Mouse (Mus musculus): ENCODE measurements at regions not wholly inside any gene's neighbourhood (a gene's known extent, or its start where the extent isn't known, plus 50 kb on each side); places are given as distances from the start of the nearest gene placed in this dataset.

DNA sequence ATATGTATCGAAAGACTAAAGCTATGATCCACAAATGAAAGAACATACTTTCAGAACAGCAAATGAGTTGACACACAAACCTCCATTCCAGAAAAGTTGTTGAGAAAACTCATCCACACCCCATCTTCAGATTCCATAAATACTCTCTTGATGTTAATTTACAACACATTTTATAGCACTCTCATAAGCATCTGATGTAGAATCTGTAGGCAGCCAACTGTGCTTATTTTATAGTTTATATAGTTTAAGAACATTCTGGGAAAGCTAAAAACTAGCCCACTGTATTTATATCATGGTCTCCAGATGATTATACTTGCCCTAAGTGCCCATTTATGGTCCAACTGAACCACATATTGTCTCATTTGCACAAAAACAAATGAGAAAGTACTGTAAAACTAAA is 120.8 kb upstream of the Arhgef26 start:
- Histone ChIP-seq H3K4me3 (replicated peaks in 1 of 3; ENCODE audit: low read depth in 2 of 3, low read length in 2 of 3, poor library complexity in 1 of 3) (no peak overlapping the region), H3K27ac (ENCODE audit: insufficient read depth, low read depth) (no peak overlapping the region), H3K9me3 (replicated peaks; ENCODE audit: low read length) (peaks cover 28% of the 10 kb centered on the region), H3K36me3 (replicated peaks in 1 of 2; ENCODE audit: control insufficient read depth in 1 of 2, insufficient read depth in 1 of 2, low read length in 1 of 2) (no peaks in the 10 kb centered on the region), H3K9ac (ENCODE audit: insufficient read depth, low read depth) (no peak overlapping the region), H3K27me3 (replicated peaks) (no peaks in the 10 kb centered on the region), H3K79me2 (replicated peaks; ENCODE audit: control insufficient read depth, extremely low read depth, insufficient read depth, poor library complexity, severe bottlenecking) (no peaks in the 10 kb centered on the region), H3K4me2 (ENCODE audit: insufficient read depth, low read depth, poor library complexity, severe bottlenecking) (no peak overlapping the region), H3K4me1 (ENCODE audit: control insufficient read depth in 1 of 2, insufficient read depth in 2 of 2) (no peaks in the 10 kb centered on the region)
- TF ChIP-seq KAT2A (IDR thresholded peaks at IDR 0.05; ENCODE audit: insufficient replicate concordance, low read length) (no peak), ZKSCAN1 (IDR thresholded peaks at IDR 0.05; ENCODE audit: borderline replicate concordance, low read depth, low read length) (no peak), ZNF384 (IDR thresholded peaks at IDR 0.05; ENCODE audit: low read depth, low read length) (no peak), TCF12 (IDR thresholded peaks at IDR 0.05; ENCODE audit: low read depth, low read length) (no peak), MXI1 (IDR thresholded peaks at IDR 0.05; ENCODE audit: low read depth, low read length) (no peak), CTCF (conservative IDR thresholded peaks at IDR 0.05 in 1 of 2, IDR thresholded peaks at IDR 0.05 in 1 of 2; ENCODE audit: low read depth in 2 of 2, low read length in 2 of 2) (no peak), JUN (IDR thresholded peaks at IDR 0.05; ENCODE audit: insufficient read depth, low read depth, low read length) (no peak), UBTF (IDR thresholded peaks at IDR 0.05; ENCODE audit: low read depth, low read length) (no peak), RCOR1 (conservative IDR thresholded peaks at IDR 0.05; ENCODE audit: low read depth, low read length) (no peak), ZC3H11A (IDR thresholded peaks at IDR 0.05; ENCODE audit: low read depth, low read length) (no peak), USF2 (conservative IDR thresholded peaks at IDR 0.05; ENCODE audit: low read depth, low read length) (no peak), POLR2AphosphoS2 (IDR thresholded peaks at IDR 0.05; ENCODE audit: low read depth, low read length) (no peak), MAX (IDR thresholded peaks at IDR 0.05; ENCODE audit: low read length) (no peak), GABPA (IDR thresholded peaks at IDR 0.05; ENCODE audit: insufficient replicate concordance, low read depth, low read length) (no peak), ELF1 (IDR thresholded peaks at IDR 0.05; ENCODE audit: low read depth, low read length) (no peak), ETS1 (conservative IDR thresholded peaks at IDR 0.05; ENCODE audit: low read depth, low read length) (no peak), CHD2 (IDR thresholded peaks at IDR 0.05; ENCODE audit: low read length) (no peak), NELFE (IDR thresholded peaks at IDR 0.05; ENCODE audit: low read depth, low read length) (no peak), ZMIZ1 (IDR thresholded peaks at IDR 0.05; ENCODE audit: low read depth, low read length) (no peak)
- dilution Hi-C loops (cut with MboI; ENCODE audit: extremely low pct_ligation_motif_present, extremely low pct_unique_long_range_greater_than_20kb, low sequenced_read_pairs): no loop called here
- DNase-seq (ENCODE audit: extremely low read depth): no peak
- in situ Hi-C loops (cut with MboI; ENCODE audit: low pct_ligation_motif_present, low pct_unique_long_range_greater_than_20kb, low sequenced_read_pairs): no loop called here

DNA sequence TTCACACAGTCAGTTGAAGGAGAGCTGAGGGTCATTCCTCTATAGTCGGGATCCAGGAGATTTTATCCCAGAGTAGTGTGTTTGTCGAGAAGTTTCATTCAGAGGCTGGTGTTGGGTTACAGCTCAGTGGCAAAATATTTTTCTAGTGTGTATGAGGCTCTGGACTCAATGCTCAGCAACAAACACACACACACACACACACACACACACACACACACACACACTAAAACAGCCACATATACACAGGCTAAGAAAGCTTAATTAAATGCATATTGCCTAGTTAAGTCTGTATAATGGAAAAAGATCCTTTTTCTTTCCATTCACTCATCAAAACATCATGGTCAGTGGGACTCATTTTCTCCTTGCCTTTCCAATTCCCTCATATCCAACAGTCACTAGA is 110.4 kb upstream of the Arhgef26 start:
- DNase-seq (ENCODE audit: extremely low read depth): no peak
- H3K27ac ChIP-seq (ENCODE audit: insufficient read depth, low read depth): no peak overlapping the region
- no peaks in the 10 kb centered on the region for H3K27me3 ChIP-seq (replicated peaks)
- no peak overlapping the region for H3K4me3 ChIP-seq (replicated peaks in 1 of 3; ENCODE audit: low read depth in 2 of 3, low read length in 2 of 3, poor library complexity in 1 of 3)
- no peaks in the 10 kb centered on the region for H3K4me1 ChIP-seq (ENCODE audit: control insufficient read depth in 1 of 2, insufficient read depth in 2 of 2)
- in situ Hi-C loops (cut with MboI; ENCODE audit: low pct_ligation_motif_present, low pct_unique_long_range_greater_than_20kb, low sequenced_read_pairs) (no loop called here), dilution Hi-C loops (cut with MboI; ENCODE audit: extremely low pct_ligation_motif_present, extremely low pct_unique_long_range_greater_than_20kb, low sequenced_read_pairs) (no loop called here)
- H3K36me3 ChIP-seq (replicated peaks in 1 of 2; ENCODE audit: control insufficient read depth in 1 of 2, insufficient read depth in 1 of 2, low read length in 1 of 2): no peaks in the 10 kb centered on the region
- H3K9ac ChIP-seq (ENCODE audit: insufficient read depth, low read depth): no peak overlapping the region
- no peaks in the 10 kb centered on the region for H3K79me2 ChIP-seq (replicated peaks; ENCODE audit: control insufficient read depth, extremely low read depth, insufficient read depth, poor library complexity, severe bottlenecking)
- no peak for TF ChIP-seq JUND (conservative IDR thresholded peaks at IDR 0.05; ENCODE audit: low read depth, low read length)
- peaks cover 26% of the 10 kb centered on the region for H3K9me3 ChIP-seq (replicated peaks; ENCODE audit: low read length)
- H3K4me2 ChIP-seq (ENCODE audit: insufficient read depth, low read depth, poor library complexity, severe bottlenecking): no peak overlapping the region
